Mouse (Mus musculus) bone marrow, adult 2 months (tissue): Measurements from ENCODE around the gene Steap3. TPM values are rescaled to one million over a fixed set of nuclear protein-coding genes. Genes with fewer than 3 reads are reported as not detected.

Experiments used
- H3K27ac ChIP-seq: fragments of 200-500 bp; 2 replicates; pipeline ENCODE4 v1.5.1; 2012; ENCODE audit warnings: low read depth, mild to moderate bottlenecking, control low read depth, inconsistent platforms, low read length; ENCODE audit not compliant: control insufficient read depth, poor library complexity, insufficient read depth
- H3K4me1 ChIP-seq: fragments of 200-500 bp; 2 replicates; pipeline ENCODE4 v1.6.1; 2011; ENCODE audit warnings: low read length; ENCODE audit not compliant: control insufficient read depth, insufficient read depth
- H3K4me3 ChIP-seq: fragments of 200-500 bp; replicated peaks from 2 replicates; pipeline ENCODE3; 2011; ENCODE audit warnings: mild to moderate bottlenecking, low read depth, low read length, control low read depth; ENCODE audit not compliant: control insufficient read depth
- CTCF ChIP-seq: fragments of 200-500 bp; IDR thresholded peaks from 2 replicates; pipeline ENCODE4 v1.5.1; 2011; ENCODE audit warnings: low read length, control low read depth; ENCODE audit not compliant: control insufficient read depth, insufficient read depth
- POLR2A ChIP-seq: fragments of 200-500 bp; IDR thresholded peaks from 2 replicates; pipeline ENCODE4 v1.6.1; 2011; ENCODE audit warnings: low read depth, mild to moderate bottlenecking, control low read depth, low read length, borderline replicate concordance; ENCODE audit not compliant: control insufficient read depth
- WGBS: fragments of 180-500 bp; shearing (Covaris S2); methylation state at CpG from one replicate; pipeline ENCODE4 v1.1.7; 2018; 5-methylcytosine and 5-hydroxymethylcytosine counted together
- polyA plus RNA-seq: library from polyadenylated mRNA; stranded (reverse); fragments of >200 nt; gene quantifications from 2 replicates; pipeline ENCODE4 v1.2.4, GENCODE M21; 2011; ENCODE audit warnings: low replicate concordance; ENCODE audit not compliant: missing spikeins, insufficient read depth, insufficient read length

The Steap3 gene
- polyA plus RNA-seq, 1 experiment = 9.4 TPM

- no peak for TF ChIP-seq POLR2A
- TF ChIP-seq CTCF = peak; percentile 72
- H3K4me1 ChIP-seq = no peaks in the 10 kb centered on the region
- no peak overlapping the region for H3K27ac ChIP-seq
- H3K4me3 ChIP-seq = no peak overlapping the region
- 15% methylated on average over 1 of the region's 1 CpGs for WGBS
Measured at GRCm38 (mm10) chr1:120155325-120155724, 117.2 kb downstream of the Steap3 start.

DNA sequence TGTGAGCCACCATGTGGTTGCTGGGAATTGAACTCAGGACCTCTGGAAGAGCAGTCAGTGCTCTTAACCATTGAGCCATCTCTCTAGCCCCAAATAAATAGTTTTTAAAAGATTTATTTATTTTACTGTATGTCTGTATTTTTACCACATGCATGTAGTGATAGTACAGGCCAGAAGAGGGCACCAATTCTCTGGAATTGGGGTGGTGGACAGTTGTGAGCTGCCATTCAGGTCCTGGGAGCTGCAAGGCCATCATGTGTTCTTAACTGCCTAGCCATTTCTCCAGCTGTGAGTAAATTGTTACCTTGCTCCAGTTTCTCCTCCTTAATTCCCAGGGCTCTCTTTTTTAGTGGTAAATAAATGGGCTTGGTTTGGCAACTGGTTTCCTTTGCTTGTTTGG, 118.3 kb downstream of the Steap3 start:
- H3K27ac ChIP-seq = no peak overlapping the region
- TF ChIP-seq CTCF = peak; percentile 46; the same call in 1 of the 2 replicates
- no peak for TF ChIP-seq POLR2A
- H3K4me1 ChIP-seq = no peaks in the 10 kb centered on the region
- H3K4me3 ChIP-seq = no peak overlapping the region

DNA sequence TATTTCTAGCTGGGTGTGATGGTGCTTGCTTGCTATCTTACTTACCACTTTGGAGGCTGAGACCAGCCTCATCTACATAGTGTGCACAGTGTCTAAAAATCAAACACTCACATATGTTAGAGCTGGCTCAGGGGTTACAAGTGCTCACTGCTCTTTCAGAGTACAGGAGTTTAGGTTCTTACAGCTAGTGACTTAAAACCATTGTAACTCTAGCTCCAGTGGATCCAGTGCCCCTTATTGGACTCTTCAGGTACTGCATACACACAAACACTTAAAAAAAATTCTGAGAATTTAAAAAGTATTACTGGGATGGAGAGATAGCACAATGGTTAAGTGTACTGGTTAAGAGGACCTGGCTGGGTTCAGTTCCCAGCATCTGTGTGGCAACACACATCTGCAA, 125.5 kb downstream of the Steap3 start:
- Histone ChIP-seq H3K4me1 (no peaks in the 10 kb centered on the region), H3K27ac (no peak overlapping the region), H3K4me3 (no peak overlapping the region)
- TF ChIP-seq CTCF = no peak
- TF ChIP-seq POLR2A = no peak

DNA sequence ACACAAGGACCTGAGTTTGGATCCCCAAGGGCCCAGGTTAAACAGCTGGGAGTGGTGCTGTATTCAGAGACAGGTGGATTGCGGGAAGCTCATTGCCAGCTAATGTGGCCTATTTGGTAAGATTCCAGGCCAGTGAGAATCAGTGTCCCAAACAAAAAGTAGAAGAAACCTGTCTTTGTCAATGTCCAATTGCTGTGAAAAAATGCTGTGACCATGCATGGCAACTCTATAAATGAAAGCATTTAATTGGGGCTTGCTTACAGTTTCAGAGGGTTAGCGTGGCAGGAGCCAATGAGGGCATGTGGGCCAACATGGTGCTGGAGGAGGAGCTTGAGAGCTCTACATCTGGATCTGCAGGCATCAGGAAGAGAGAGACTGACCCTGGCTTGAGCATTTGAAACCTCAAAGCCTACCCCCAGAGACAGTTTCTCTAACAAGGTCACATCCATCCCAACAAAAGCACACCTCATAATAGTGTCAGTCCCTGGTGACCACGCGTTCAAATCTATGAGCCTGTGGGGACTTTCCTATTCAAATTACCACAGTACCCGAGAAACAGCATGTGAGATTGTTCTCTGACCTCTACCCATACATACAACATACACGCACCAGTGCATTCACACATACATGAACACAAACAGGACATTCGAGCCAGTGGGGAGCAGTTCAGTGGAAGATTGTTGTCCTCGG, 126.8 kb downstream of the Steap3 start:
- Histone ChIP-seq H3K4me1 (no peaks in the 10 kb centered on the region), H3K27ac (no peak overlapping the region), H3K4me3 (no peak overlapping the region)
- 82% methylated on average over 8 of the region's 8 CpGs for WGBS
- TF ChIP-seq CTCF (no peak), POLR2A (no peak)

- TF ChIP-seq POLR2A = no peak
- no peak for TF ChIP-seq CTCF
- 71% methylated on average over 5 of the region's 5 CpGs for WGBS
- Histone ChIP-seq H3K4me3 (no peak overlapping the region), H3K4me1 (no peaks in the 10 kb centered on the region), H3K27ac (no peak overlapping the region)
Measured at GRCm38 (mm10) chr1:120142551-120142950, 130.0 kb downstream of the Steap3 start.

Other genes with a start within 250 kb of the Steap3 start
- gene Tmem37, start 198.6 kb downstream of the Steap3 start, polyA plus RNA-seq = 2.0 and 5.8 TPM in 2 replicates
- gene Dbi, start 151.6 kb downstream of the Steap3 start, polyA plus RNA-seq = 90.0 and 137 TPM in 2 replicates
- 2.8 and 5.6 TPM in 2 replicates for gene 3110009E18Rik, start 151.5 kb downstream of the Steap3 start, polyA plus RNA-seq
- gene C1ql2, start 67.9 kb upstream of the Steap3 start, polyA plus RNA-seq = not detected in 2 replicates
- 2.5 and 3.4 TPM in 2 replicates for gene Marco, start 232.3 kb upstream of the Steap3 start, polyA plus RNA-seq